Mouse (Mus musculus) cerebellum, adult (tissue): ENCODE measurements around the gene 1500009L16Rik.
A peak's percentile ranks its signal among the peaks of the same experiment; 100 is the strongest.

Experiments used
- ATAC-seq: cut with Nextera tagmentation; 2 replicates; pipeline ENCODE4 v1.9.2; 2017; ENCODE audit warnings: mild to moderate bottlenecking, moderate library complexity, mixed read lengths; ENCODE audit not compliant: insufficient number of reproducible peaks, low FRiP score, low TSS enrichment

Gene 1500009L16Rik

DNA sequence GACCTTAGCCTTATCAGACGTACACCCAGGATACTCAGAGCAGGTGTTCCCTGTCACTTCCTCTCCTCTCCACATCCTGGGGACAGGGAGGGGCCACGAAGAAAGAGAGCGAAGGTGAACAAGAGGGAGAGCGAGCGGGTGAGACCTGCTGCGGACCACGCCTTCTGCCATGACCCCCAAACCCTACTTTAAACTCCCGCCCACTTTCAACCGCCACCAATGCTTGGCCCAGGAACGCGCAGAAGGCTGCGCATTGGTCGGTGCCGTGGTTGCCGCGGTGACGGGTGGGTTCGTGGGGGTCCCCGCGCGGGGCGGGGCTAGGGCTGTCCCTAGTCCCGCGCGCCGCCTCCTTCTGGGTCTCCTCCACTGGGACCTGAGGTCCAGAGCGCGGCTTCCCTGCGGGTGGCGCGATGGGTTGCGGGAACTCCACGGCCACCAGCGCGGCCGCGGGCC, at the start of gene 1500009L16Rik:
TSS of gene 1500009L16Rik (plus strand) at position 287 of the 453 bp plus-strand sequence.
- ATAC-seq: peak; percentile 82

DNA sequence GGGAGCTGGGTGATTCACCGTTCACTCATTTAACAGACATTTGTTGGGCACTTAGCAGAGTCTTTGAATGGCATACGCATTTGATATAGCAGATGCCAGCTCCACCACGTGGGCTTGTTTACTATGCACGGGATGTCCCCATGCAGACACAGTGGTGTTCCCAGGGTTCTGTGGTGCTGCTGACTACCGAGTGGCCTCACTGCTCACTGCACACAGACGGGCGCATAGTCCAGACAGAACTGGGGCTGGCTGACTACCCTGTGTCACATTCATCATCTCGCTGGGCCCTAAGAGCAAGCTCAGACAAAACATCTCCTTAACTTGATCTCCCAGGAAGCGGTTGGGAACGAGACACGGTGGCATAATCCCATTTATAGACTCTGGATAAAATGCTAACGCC, 41.3 kb upstream of the 1500009L16Rik start:
- ATAC-seq: no peak

GRCm38 (mm10) chr10:83688215-83688614, 34.5 kb upstream of the 1500009L16Rik start:
- ATAC-seq: no peak

- ATAC-seq: no peak
Measured at GRCm38 (mm10) chr10:83692175-83692895, 30.3 kb upstream of the 1500009L16Rik start.

GRCm38 (mm10) chr10:83696226-83696625, 26.4 kb upstream of the 1500009L16Rik start:
- no peak for ATAC-seq

- ATAC-seq: no peak
Measured at GRCm38 (mm10) chr10:83706628-83707027, 16.0 kb upstream of the 1500009L16Rik start.

- no peak for ATAC-seq
Measured at GRCm38 (mm10) chr10:83709920-83710319, 12.7 kb upstream of the 1500009L16Rik start.

DNA sequence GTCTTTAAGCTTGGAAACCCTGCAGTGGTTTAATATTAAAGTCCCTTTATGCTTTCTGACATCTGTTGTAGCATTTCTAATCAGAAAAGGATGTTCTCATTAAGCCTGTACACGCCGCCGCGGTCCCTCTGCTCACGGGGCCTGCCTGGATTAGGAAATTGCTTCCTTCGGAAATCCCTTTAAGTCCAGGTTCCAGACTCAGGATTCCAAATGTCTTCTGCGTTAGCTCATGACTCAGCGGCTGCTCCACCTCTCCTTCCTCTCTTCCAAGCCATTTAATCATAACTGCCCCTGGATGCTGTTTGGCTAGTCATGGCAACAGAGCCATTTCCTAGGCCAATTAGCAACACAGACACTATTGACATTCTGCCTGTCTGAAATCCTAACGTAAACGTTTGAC, 10.9 kb upstream of the 1500009L16Rik start:
- ATAC-seq: no peak

GRCm38 (mm10) chr10:83718855-83719474, 3.7 kb upstream of the 1500009L16Rik start:
- ATAC-seq: no peak

GRCm38 (mm10) chr10:83723055-83723454, 390 bp downstream of the 1500009L16Rik start:
- no peak for ATAC-seq

- no peak for ATAC-seq
Measured at GRCm38 (mm10) chr10:83724351-83725059, 1.8 kb downstream of the 1500009L16Rik start.

- ATAC-seq: no peak
Measured at GRCm38 (mm10) chr10:83726164-83726563, 3.5 kb downstream of the 1500009L16Rik start.

DNA sequence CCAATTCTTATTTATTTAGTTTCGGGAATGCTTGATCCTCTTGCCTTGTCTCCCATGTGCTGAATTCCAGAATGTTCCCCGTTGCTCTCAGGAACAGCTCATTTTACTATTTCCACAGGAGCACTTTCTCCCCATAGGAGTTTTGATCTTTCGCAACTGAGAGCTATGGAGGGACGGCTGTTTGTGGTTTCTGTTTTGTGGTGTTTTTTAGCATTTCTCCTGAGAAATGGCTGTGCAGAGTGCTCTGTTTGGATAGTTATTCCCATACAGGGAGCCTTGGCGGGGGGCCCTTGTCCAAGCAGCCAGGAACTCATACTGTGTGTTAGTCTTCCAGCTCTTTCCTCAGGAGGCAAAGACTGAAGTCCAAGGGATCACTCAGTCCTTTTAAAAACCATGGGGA, 5.2 kb downstream of the 1500009L16Rik start:
- ATAC-seq: no peak

GRCm38 (mm10) chr10:83728529-83728928, 5.9 kb downstream of the 1500009L16Rik start:
- ATAC-seq: no peak

GRCm38 (mm10) chr10:83729076-83729475, 6.4 kb downstream of the 1500009L16Rik start:
- ATAC-seq: no peak

GRCm38 (mm10) chr10:83729492-83729891, 6.8 kb downstream of the 1500009L16Rik start:
- ATAC-seq: peak; percentile 75

DNA sequence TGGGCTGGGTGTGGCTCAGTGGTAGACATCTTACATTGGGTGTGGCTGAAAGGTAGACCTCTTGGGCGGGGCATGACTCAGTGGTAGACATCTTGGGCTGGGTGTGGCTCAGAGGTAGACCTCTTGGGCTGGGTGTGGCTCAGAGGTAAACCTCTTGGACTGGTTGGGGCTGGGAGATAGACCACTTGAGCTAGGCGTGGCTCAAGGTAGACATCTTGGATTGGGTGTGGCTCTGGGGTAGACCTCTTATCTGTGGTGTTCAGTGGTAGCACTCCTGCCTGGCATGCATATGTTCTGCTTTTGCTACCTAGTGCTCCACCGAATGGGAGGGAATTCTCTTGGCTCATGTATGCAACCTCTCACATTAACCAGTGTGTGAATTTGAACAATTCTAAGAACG, 11.1 kb downstream of the 1500009L16Rik start:
- ATAC-seq: no peak

DNA sequence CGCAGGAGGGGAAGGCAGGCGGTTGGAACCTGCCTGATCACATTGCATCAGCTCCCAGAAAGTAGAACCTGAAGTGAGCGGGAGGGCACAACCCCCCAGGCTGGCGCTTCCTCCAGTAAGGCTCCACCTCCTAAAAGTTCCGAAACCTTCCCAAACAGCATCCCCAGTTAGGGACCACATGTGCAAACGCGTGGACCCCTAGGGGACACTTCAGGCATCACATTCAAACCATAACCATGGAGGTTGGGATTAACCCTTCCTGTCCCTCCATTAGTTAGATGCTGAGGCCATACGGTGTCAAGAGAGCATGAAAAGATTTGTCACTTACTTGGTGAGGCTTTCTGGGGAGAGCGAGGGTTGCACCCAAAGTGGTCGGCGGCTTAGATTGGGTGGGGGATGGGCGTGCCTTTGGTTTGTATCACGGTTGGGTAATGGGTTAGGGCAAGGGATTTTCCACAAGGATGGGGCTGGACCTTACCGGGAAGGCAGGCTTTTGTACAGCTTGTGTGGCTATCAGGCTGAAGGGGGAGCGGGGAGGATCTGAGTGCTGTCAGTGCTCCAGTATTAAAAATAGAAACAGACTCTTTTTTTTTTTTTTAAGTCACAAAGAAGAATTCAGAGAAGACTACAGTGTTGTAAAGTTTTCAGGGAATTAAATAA, 16.5 kb downstream of the 1500009L16Rik start:
- no peak for ATAC-seq

- ATAC-seq: peak; percentile 96
Measured at GRCm38 (mm10) chr10:83744656-83745055, 22.0 kb downstream of the 1500009L16Rik start.

GRCm38 (mm10) chr10:83753056-83753455, 30.4 kb downstream of the 1500009L16Rik start:
- ATAC-seq: no peak
